Mouse (Mus musculus): ENCODE measurements around the gene Nubp2. TPM values are rescaled to one million over a fixed set of nuclear protein-coding genes. Genes with fewer than 3 reads are reported as not detected.

Gene Nubp2
- polyA plus RNA-seq, 1 experiment from 2014 or later, result 49.8 TPM

GRCm38 (mm10) chr17:24894995-24895547, 8.9 kb upstream of the Nubp2 start, which contains the start of the genes Eme2 and Mrps34:
TSS of gene Eme2 (minus strand) at chr17:24895087.
TSS of gene Mrps34 (plus strand) at chr17:24895116.
- ChIA-PET CTCF (no interaction called here), POLR2A (interaction anchor here (0.8 to 1.4 kb wide), 5 partner anchors 18 to 71 kb away, joined by 3 to 4 read pairs (median 4); no protein-coding TSS in a partner anchor)
- H3K27me3 ChIP-seq, result no peaks in the 10 kb centered on the region
- in situ Hi-C loops (cut with MboI; ENCODE audit: low pct_unique_long_range_greater_than_20kb), result no loop called here
- peak; percentile 42 for DNase-seq (ENCODE audit: low read depth, low spot score)
- no peak for TF ChIP-seq CTCF (IDR thresholded peaks at IDR 0.05)
- ATAC-seq, result peak; percentile 28

GRCm38 (mm10) chr17:24894061-24894994, 8.2 kb upstream of the Nubp2 start:
- ATAC-seq (no peak), DNase-seq (ENCODE audit: low read depth, low spot score) (no peak)
- no peaks in the 10 kb centered on the region for H3K27me3 ChIP-seq
- CTCF ChIA-PET, result no interaction called here
- POLR2A ChIA-PET, result interaction anchor here (0.8 to 1.4 kb wide), 5 partner anchors 19 to 71 kb away, joined by 3 to 4 read pairs (median 4); no protein-coding TSS in a partner anchor
- in situ Hi-C loops (cut with MboI; ENCODE audit: low pct_unique_long_range_greater_than_20kb), result no loop called here
- TF ChIP-seq CTCF (IDR thresholded peaks at IDR 0.05), result no peak

GRCm38 (mm10) chr17:24893276-24893675, 7.1 kb upstream of the Nubp2 start:
- ATAC-seq, result no peak
- no peak for TF ChIP-seq CTCF (IDR thresholded peaks at IDR 0.05)
- H3K27me3 ChIP-seq, result no peaks in the 10 kb centered on the region
- no peak for DNase-seq (ENCODE audit: low read depth, low spot score)
- in situ Hi-C loops (cut with MboI; ENCODE audit: low pct_unique_long_range_greater_than_20kb), result no loop called here
- CTCF ChIA-PET, result no interaction called here
- POLR2A ChIA-PET, result no interaction called here

GRCm38 (mm10) chr17:24892785-24893184, 6.6 kb upstream of the Nubp2 start:
- POLR2A ChIA-PET, result no interaction called here
- no peaks in the 10 kb centered on the region for H3K27me3 ChIP-seq
- no peak for TF ChIP-seq CTCF (IDR thresholded peaks at IDR 0.05)
- DNase-seq (ENCODE audit: low read depth, low spot score), result no peak
- no peak for ATAC-seq
- CTCF ChIA-PET, result no interaction called here
- in situ Hi-C loops (cut with MboI; ENCODE audit: low pct_unique_long_range_greater_than_20kb), result no loop called here

- ChIA-PET POLR2A (interaction anchor here (0.8 kb wide), 1 partner anchor 9 kb away, joined by 3 read pairs; no protein-coding TSS in a partner anchor), CTCF (interaction anchor here (1.6 kb wide), 1 partner anchor 48 kb away, joined by 3 read pairs; no protein-coding TSS in a partner anchor)
- DNase-seq (ENCODE audit: low read depth, low spot score), result no peak
- TF ChIP-seq CTCF (IDR thresholded peaks at IDR 0.05), result no peak
- no peaks in the 10 kb centered on the region for H3K27me3 ChIP-seq
- ATAC-seq, result no peak
- in situ Hi-C loops (cut with MboI; ENCODE audit: low pct_unique_long_range_greater_than_20kb), result no loop called here
Measured at GRCm38 (mm10) chr17:24891321-24891720, 5.2 kb upstream of the Nubp2 start.

GRCm38 (mm10) chr17:24890151-24891092, 4.3 kb upstream of the Nubp2 start:
- ChIA-PET CTCF (interaction anchor here (1.6 kb wide), 1 partner anchor 47 kb away, joined by 3 read pairs; no protein-coding TSS in a partner anchor), POLR2A (interaction anchor here (0.7 to 0.8 kb wide), 2 partner anchors 8 to 46 kb away, joined by 3 read pairs; no protein-coding TSS in a partner anchor)
- H3K27me3 ChIP-seq, result no peaks in the 10 kb centered on the region
- DNase-seq (ENCODE audit: low read depth, low spot score) (no peak), ATAC-seq (no peak)
- no peak for TF ChIP-seq CTCF (IDR thresholded peaks at IDR 0.05)
- in situ Hi-C loops (cut with MboI; ENCODE audit: low pct_unique_long_range_greater_than_20kb), result no loop called here

GRCm38 (mm10) chr17:24888862-24889261, 2.7 kb upstream of the Nubp2 start:
- ChIA-PET CTCF (interaction anchor here (0.9 kb wide), 1 partner anchor 14 kb away, joined by 3 read pairs; no protein-coding TSS in a partner anchor), POLR2A (interaction anchor here (1.0 kb wide), 1 partner anchor 164 kb away, joined by 3 read pairs; the partner anchor contains the start of gene Ndufb10)
- DNase-seq (ENCODE audit: low read depth, low spot score) (no peak), ATAC-seq (no peak)
- H3K27me3 ChIP-seq, result no peaks in the 10 kb centered on the region
- in situ Hi-C loops (cut with MboI; ENCODE audit: low pct_unique_long_range_greater_than_20kb), result loop anchor here (5.0 kb wide), 1 partner anchor 42 kb away; no protein-coding TSS in a partner anchor
- no peak for TF ChIP-seq CTCF (IDR thresholded peaks at IDR 0.05)

GRCm38 (mm10) chr17:24887291-24888080, 1.3 kb upstream of the Nubp2 start:
- ChIA-PET CTCF (no interaction called here), POLR2A (interaction anchor here (0.6 kb wide), 1 partner anchor 43 kb away, joined by 3 read pairs; no protein-coding TSS in a partner anchor)
- in situ Hi-C loops (cut with MboI; ENCODE audit: low pct_unique_long_range_greater_than_20kb), result loop anchor here (5.0 kb wide), 1 partner anchor 40 kb away; no protein-coding TSS in a partner anchor
- no peak for ATAC-seq
- no peaks in the 10 kb centered on the region for H3K27me3 ChIP-seq
- DNase-seq (ENCODE audit: low read depth, low spot score), result no peak
- no peak for TF ChIP-seq CTCF (IDR thresholded peaks at IDR 0.05)

GRCm38 (mm10) chr17:24886932-24887271, 753 bp upstream of the Nubp2 start:
- ChIA-PET CTCF (no interaction called here), POLR2A (interaction anchor here (1.0 kb wide), 1 partner anchor 48 kb away, joined by 4 read pairs; no protein-coding TSS in a partner anchor)
- no peaks in the 10 kb centered on the region for H3K27me3 ChIP-seq
- no peak for DNase-seq (ENCODE audit: low read depth, low spot score)
- no peak for TF ChIP-seq CTCF (IDR thresholded peaks at IDR 0.05)
- in situ Hi-C loops (cut with MboI; ENCODE audit: low pct_unique_long_range_greater_than_20kb), result loop anchor here (5.0 kb wide), 1 partner anchor 40 kb away; no protein-coding TSS in a partner anchor
- no peak for ATAC-seq

Measured in Patski (cell line).